Mouse (Mus musculus) urinary bladder, postnatal 10 days (tissue): ENCODE data around the gene Rhox3e.
"Not testable (repeated sequence)": the region's sequence is repeated elsewhere in the genome, so short reads cannot be mapped to it uniquely, and the experiment has no call there.

Experiments used
- DNase-seq: peaks from one replicate; pipeline ENCODE4 v3.0.0; 2022; ENCODE audit warnings: low spot score

The Rhox3e gene

GRCm38 (mm10) chrX:37541719-37542118 is at the start of gene Rhox3e:
Gene Rhox3e, plus strand, starts transcription at chrX:37542019.
- not testable (repeated sequence) for DNase-seq

- DNase-seq: not testable (repeated sequence)
Measured at GRCm38 (mm10) chrX:37514059-37514458, 27.8 kb upstream of the Rhox3e start, which contains the start of gene Rhox4d. Gene Rhox4d, plus strand, starts transcription at chrX:37514359.

- DNase-seq: not testable (repeated sequence)
Measured at GRCm38 (mm10) chrX:37530152-37530551, 11.7 kb upstream of the Rhox3e start, which contains the start of gene Rhox2e. Gene Rhox2e, plus strand, starts transcription at chrX:37530452.

- DNase-seq: not testable (repeated sequence)
Measured at GRCm38 (mm10) chrX:37557112-37557511, 15.3 kb downstream of the Rhox3e start, which contains the start of gene Rhox4e. Gene Rhox4e, plus strand, starts transcription at chrX:37557412.

GRCm38 (mm10) chrX:37571105-37571504 is 29.3 kb downstream of the Rhox3e start, which contains the start of gene Rhox2f:
Gene Rhox2f, plus strand, starts transcription at chrX:37571405.
- not testable (repeated sequence) for DNase-seq

- DNase-seq: not testable (repeated sequence)
Measured at GRCm38 (mm10) chrX:37572638-37573037, 30.8 kb downstream of the Rhox3e start.

- not testable (repeated sequence) for DNase-seq
Measured at GRCm38 (mm10) chrX:37580692-37581091, 38.9 kb downstream of the Rhox3e start, which contains the start of gene Rhox3f. Gene Rhox3f, plus strand, starts transcription at chrX:37580992.
